Mouse (Mus musculus): Measurements from ENCODE around the gene Cysltr1.
A peak's percentile ranks its signal among the peaks of the same experiment; 100 is the strongest.

Cysltr1 gene

GRCm38 (mm10) chrX:106603386-106603785 is at the start of gene Cysltr1:
Gene Cysltr1, minus strand, starts transcription at chrX:106603679.
- DNase-seq = peak; percentile 10

- DNase-seq = no peak
Measured at GRCm38 (mm10) chrX:106634799-106635541, 31.5 kb upstream of the Cysltr1 start.

- DNase-seq = no peak
Measured at GRCm38 (mm10) chrX:106633543-106633942, 30.1 kb upstream of the Cysltr1 start.

- no peak for DNase-seq
Measured at GRCm38 (mm10) chrX:106628514-106628913, 25.0 kb upstream of the Cysltr1 start.

GRCm38 (mm10) chrX:106623667-106624066 is 20.2 kb upstream of the Cysltr1 start:
- DNase-seq = peak; percentile 2

GRCm38 (mm10) chrX:106622512-106622911 is 19.0 kb upstream of the Cysltr1 start:
- no peak for DNase-seq

GRCm38 (mm10) chrX:106602574-106603258 is 763 bp downstream of the Cysltr1 start:
- DNase-seq = peak; percentile 15

- DNase-seq = no peak
Measured at GRCm38 (mm10) chrX:106595904-106596303, 7.6 kb downstream of the Cysltr1 start.

- no peak for DNase-seq
Measured at GRCm38 (mm10) chrX:106593914-106594313, 9.6 kb downstream of the Cysltr1 start.

GRCm38 (mm10) chrX:106582886-106583285 is 20.6 kb downstream of the Cysltr1 start, which contains the start of gene Gm5127:
Gene Gm5127, plus strand, starts transcription at chrX:106583186.
- DNase-seq = peak; percentile 16

- DNase-seq = peak; percentile 44
Measured at GRCm38 (mm10) chrX:106582197-106582596, 21.3 kb downstream of the Cysltr1 start.

- DNase-seq = no peak
Measured at GRCm38 (mm10) chrX:106580410-106580809, 23.1 kb downstream of the Cysltr1 start.

GRCm38 (mm10) chrX:106578966-106579365 is 24.5 kb downstream of the Cysltr1 start:
- DNase-seq = peak; percentile 53

- DNase-seq = no peak
Measured at GRCm38 (mm10) chrX:106555457-106555856, 48.0 kb downstream of the Cysltr1 start.

GRCm38 (mm10) chrX:106536359-106536758 is 67.1 kb downstream of the Cysltr1 start:
- DNase-seq = peak; percentile 6
